Mouse (Mus musculus) urinary bladder, postnatal 25 days (tissue): ENCODE data around the gene Rab3gap2.

ENCODE experiments used
- DNase-seq: peaks from one replicate; pipeline ENCODE4 v3.0.0; 2022; ENCODE audit warnings: low spot score

Gene Rab3gap2

GRCm38 (mm10) chr1:185203909-185204661 is at the start of gene Rab3gap2:
Gene Rab3gap2 (plus strand): TSS chr1:185204117.
- DNase-seq, result peak; percentile 100

GRCm38 (mm10) chr1:185173641-185174040 is 30.3 kb upstream of the Rab3gap2 start:
- DNase-seq, result no peak

- no peak for DNase-seq
Observed at GRCm38 (mm10) chr1:185177860-185178259, 26.1 kb upstream of the Rab3gap2 start.

- no peak for DNase-seq
Observed at GRCm38 (mm10) chr1:185183591-185184330, 20.2 kb upstream of the Rab3gap2 start.

- DNase-seq, result no peak
Observed at GRCm38 (mm10) chr1:185185556-185185955, 18.4 kb upstream of the Rab3gap2 start.

- DNase-seq, result no peak
Observed at GRCm38 (mm10) chr1:185187135-185187785, 16.7 kb upstream of the Rab3gap2 start.

- no peak for DNase-seq
Observed at GRCm38 (mm10) chr1:185189901-185190300, 14.0 kb upstream of the Rab3gap2 start.

- DNase-seq, result no peak
Observed at GRCm38 (mm10) chr1:185192087-185192486, 11.8 kb upstream of the Rab3gap2 start.

- DNase-seq, result peak; percentile 25
Observed at GRCm38 (mm10) chr1:185193509-185193908, 10.4 kb upstream of the Rab3gap2 start.

- no peak for DNase-seq
Observed at GRCm38 (mm10) chr1:185196323-185196722, 7.6 kb upstream of the Rab3gap2 start.

- DNase-seq, result no peak
Observed at GRCm38 (mm10) chr1:185200571-185201395, 3.1 kb upstream of the Rab3gap2 start.

GRCm38 (mm10) chr1:185201994-185202393 is 1.9 kb upstream of the Rab3gap2 start:
- no peak for DNase-seq

GRCm38 (mm10) chr1:185203196-185203908 is 565 bp upstream of the Rab3gap2 start:
- DNase-seq, result no peak

GRCm38 (mm10) chr1:185205090-185205489 is 1.2 kb downstream of the Rab3gap2 start:
- no peak for DNase-seq

- no peak for DNase-seq
Observed at GRCm38 (mm10) chr1:185207851-185208595, 4.1 kb downstream of the Rab3gap2 start.

GRCm38 (mm10) chr1:185208766-185209165 is 4.8 kb downstream of the Rab3gap2 start:
- DNase-seq, result no peak

GRCm38 (mm10) chr1:185209641-185210176 is 5.8 kb downstream of the Rab3gap2 start:
- DNase-seq, result no peak

- no peak for DNase-seq
Observed at GRCm38 (mm10) chr1:185216360-185216759, 12.4 kb downstream of the Rab3gap2 start.

GRCm38 (mm10) chr1:185216762-185217161 is 12.8 kb downstream of the Rab3gap2 start:
- DNase-seq, result no peak

- DNase-seq, result no peak
Observed at GRCm38 (mm10) chr1:185217966-185218365, 14.0 kb downstream of the Rab3gap2 start.
